Mouse (Mus musculus): ENCODE data around the gene Pde1c.

DNA sequence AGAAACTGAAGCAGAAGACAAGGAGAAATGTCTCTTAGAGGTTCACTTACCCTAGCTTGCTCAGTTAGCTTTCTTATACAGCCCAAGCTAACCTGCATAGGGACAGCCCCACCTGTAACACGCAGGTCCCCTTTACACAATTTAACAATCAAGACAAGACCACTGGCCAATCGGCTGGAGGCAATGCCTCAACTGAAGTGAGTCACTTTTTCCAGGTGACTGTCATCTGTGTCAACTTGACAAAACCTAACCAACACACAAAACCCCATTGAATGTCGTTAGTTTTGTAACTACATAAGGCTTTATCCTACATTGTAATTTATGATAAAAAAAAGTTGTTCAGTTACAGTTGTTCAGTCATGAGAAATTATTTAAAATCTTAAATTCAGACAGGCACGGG, 284.1 kb downstream of the Pde1c start:
- TF ChIP-seq TAL1 (IDR thresholded peaks at IDR 0.05; ENCODE audit: low read length) (no peak), GATA1 (IDR thresholded peaks at IDR 0.05; ENCODE audit: low read length) (no peak)
